Mouse (Mus musculus): ENCODE data around the gene Lrrc25. TPM values are rescaled to one million over a fixed set of nuclear protein-coding genes. Genes with fewer than 3 reads are reported as not detected.

Lrrc25 gene
- polyA plus RNA-seq, 1 experiment from 2014 or later = 2.1 TPM

GRCm38 (mm10) chr8:70629574-70630531, 13.9 kb downstream of the Lrrc25 start:
- 1% methylated on average over 60 of the region's 60 CpGs for WGBS
- Histone ChIP-seq H3K36me3 (ENCODE audit: control insufficient read depth, insufficient read depth) (no peaks in the 10 kb centered on the region), H3K4me2 (replicated peaks; ENCODE audit: low read depth) (peak overlapping the region; percentile 67), H3K27me3 (replicated peaks; ENCODE audit: control insufficient read depth, insufficient read depth, low read length) (no peaks in the 10 kb centered on the region), H3K27ac (ENCODE audit: low read depth, low read length) (peak overlapping the region; percentile 46; the same call in 1 of the 2 replicates), H3K4me1 (replicated peaks; ENCODE audit: control insufficient read depth, insufficient read depth, low read length) (no peaks in the 10 kb centered on the region), H3K4me3 (ENCODE audit: low read depth, low read length) (peak overlapping the region; percentile 39), H3K9me3 (ENCODE audit: control insufficient read depth) (no peaks in the 10 kb centered on the region), H3K9ac (ENCODE audit: low read depth, low read length) (peak overlapping the region; percentile 44; the same call in 1 of the 2 replicates)
- peak; percentile 72 for ATAC-seq
- peak; percentile 100 for TF ChIP-seq CTCF (IDR thresholded peaks at IDR 0.05; ENCODE audit: low read depth)

- Histone ChIP-seq H3K27ac (ENCODE audit: low read depth, low read length) (peak overlapping the region; percentile 78), H3K4me3 (ENCODE audit: low read depth, low read length) (peak overlapping the region; percentile 39), H3K4me1 (replicated peaks; ENCODE audit: control insufficient read depth, insufficient read depth, low read length) (no peaks in the 10 kb centered on the region), H3K4me2 (replicated peaks; ENCODE audit: low read depth) (peak overlapping the region; percentile 67), H3K36me3 (ENCODE audit: control insufficient read depth, insufficient read depth) (no peaks in the 10 kb centered on the region), H3K27me3 (replicated peaks; ENCODE audit: control insufficient read depth, insufficient read depth, low read length) (no peaks in the 10 kb centered on the region), H3K9me3 (ENCODE audit: control insufficient read depth) (no peaks in the 10 kb centered on the region), H3K9ac (ENCODE audit: low read depth, low read length) (peak overlapping the region; percentile 23; the same call in 1 of the 2 replicates)
- WGBS = 17% methylated on average over 22 of the region's 22 CpGs
- TF ChIP-seq CTCF (IDR thresholded peaks at IDR 0.05; ENCODE audit: low read depth) = no peak
- peak; percentile 61 for ATAC-seq
Measured at GRCm38 (mm10) chr8:70630532-70631381, 14.8 kb downstream of the Lrrc25 start.

GRCm38 (mm10) chr8:70631436-70631835, 15.5 kb downstream of the Lrrc25 start:
- peak overlapping the region; percentile 67 for H3K4me2 ChIP-seq (replicated peaks; ENCODE audit: low read depth)
- H3K27me3 ChIP-seq (replicated peaks; ENCODE audit: control insufficient read depth, insufficient read depth, low read length) = no peaks in the 10 kb centered on the region
- H3K4me3 ChIP-seq (ENCODE audit: low read depth, low read length) = peak overlapping the region; percentile 33
- no peaks in the 10 kb centered on the region for H3K36me3 ChIP-seq (ENCODE audit: control insufficient read depth, insufficient read depth)
- H3K9me3 ChIP-seq (ENCODE audit: control insufficient read depth) = no peaks in the 10 kb centered on the region
- peak overlapping the region; percentile 78 for H3K27ac ChIP-seq (ENCODE audit: low read depth, low read length)
- TF ChIP-seq CTCF (IDR thresholded peaks at IDR 0.05; ENCODE audit: low read depth) = 0 out of 2 replicates have a peak, but pooled peaks have one; percentile 4
- 10% methylated on average over 24 of the region's 24 CpGs for WGBS
- ATAC-seq = peak; percentile 9; the same call in 1 of the 2 replicates
- no peaks in the 10 kb centered on the region for H3K4me1 ChIP-seq (replicated peaks; ENCODE audit: control insufficient read depth, insufficient read depth, low read length)
- H3K9ac ChIP-seq (ENCODE audit: low read depth, low read length) = peak overlapping the region; percentile 23; the same call in 1 of the 2 replicates

GRCm38 (mm10) chr8:70632346-70632892, 16.5 kb downstream of the Lrrc25 start, which contains the start of gene Gdf15:
Gene Gdf15 (minus strand): TSS chr8:70632456.
- Histone ChIP-seq H3K4me2 (replicated peaks; ENCODE audit: low read depth) (peak within 1 kb of the TSS; percentile 67), H3K4me1 (replicated peaks; ENCODE audit: control insufficient read depth, insufficient read depth, low read length) (0 out of 2 replicates have a peak, but pooled peaks cover 2% of the 10 kb centered on the region), H3K9ac (ENCODE audit: low read depth, low read length) (peak within 1 kb of the TSS; percentile 23; the same call in 1 of the 2 replicates), H3K36me3 (ENCODE audit: control insufficient read depth, insufficient read depth) (no peaks in the 10 kb centered on the region), H3K27ac (ENCODE audit: low read depth, low read length) (peak within 1 kb of the TSS; percentile 78), H3K27me3 (replicated peaks; ENCODE audit: control insufficient read depth, insufficient read depth, low read length) (no peaks in the 10 kb centered on the region), H3K9me3 (ENCODE audit: control insufficient read depth) (no peaks in the 10 kb centered on the region), H3K4me3 (ENCODE audit: low read depth, low read length) (peak within 1 kb of the TSS; percentile 33)
- ATAC-seq = no peak
- 78% methylated on average over 6 of the region's 6 CpGs for WGBS
- no peak for TF ChIP-seq CTCF (IDR thresholded peaks at IDR 0.05; ENCODE audit: low read depth)

GRCm38 (mm10) chr8:70634066-70634465, 18.1 kb downstream of the Lrrc25 start:
- WGBS = 55% methylated on average over 6 of the region's 6 CpGs
- no peak overlapping the region for H3K9ac ChIP-seq (ENCODE audit: low read depth, low read length)
- no peak for TF ChIP-seq CTCF (IDR thresholded peaks at IDR 0.05; ENCODE audit: low read depth)
- 0 out of 2 replicates have a peak, but pooled peaks cover 2% of the 10 kb centered on the region for H3K4me1 ChIP-seq (replicated peaks; ENCODE audit: control insufficient read depth, insufficient read depth, low read length)
- no peaks in the 10 kb centered on the region for H3K36me3 ChIP-seq (ENCODE audit: control insufficient read depth, insufficient read depth)
- H3K27me3 ChIP-seq (replicated peaks; ENCODE audit: control insufficient read depth, insufficient read depth, low read length) = no peaks in the 10 kb centered on the region
- no peak overlapping the region for H3K4me3 ChIP-seq (ENCODE audit: low read depth, low read length)
- H3K9me3 ChIP-seq (ENCODE audit: control insufficient read depth) = no peaks in the 10 kb centered on the region
- H3K4me2 ChIP-seq (replicated peaks; ENCODE audit: low read depth) = no peak overlapping the region
- ATAC-seq = no peak
- H3K27ac ChIP-seq (ENCODE audit: low read depth, low read length) = no peak overlapping the region

All from intestine, postnatal 0 days (tissue).